8 mouse cellular contexts compared by ENCODE assay signal in genomic region chr12:119946311-119946692, GRCm38 (mm10). TPM values are rescaled to one million over a fixed set of nuclear protein-coding genes. Genes with fewer than 3 reads are reported as not detected.
DNase-seq lines count a peak whose midpoint lies in the region; ATAC-seq lines count a peak whose summit lies in the region.

No protein-coding gene starts in this region.

- no peaks in the 10 kb centered on the region for H3K9me3 ChIP-seq in heart, embryonic 11.5 days (replicated peaks; ENCODE audit: control insufficient read depth, low read length)
- no peaks in the 10 kb centered on the region for H3K9me3 ChIP-seq in forebrain, embryonic 16.5 days (ENCODE audit: control insufficient read depth, low read length)
- H3K9me3 ChIP-seq in limb, embryonic 15.5 days: no peaks in the 10 kb centered on the region
- H3K9me3 ChIP-seq in stomach, embryonic 15.5 days: no peaks in the 10 kb centered on the region

- intact Hi-C loops in heart, postnatal 36 days (cut with DNase I): loop anchor here (2.0 kb wide), 1 partner anchor 20 kb away; no protein-coding TSS in a partner anchor

- H3K27ac ChIP-seq in heart, embryonic 11.5 days (ENCODE audit: low read depth, low read length): no peak overlapping the region
- H3K27ac ChIP-seq in forebrain, embryonic 16.5 days (ENCODE audit: low read length): no peak overlapping the region
- H3K27ac ChIP-seq in limb, embryonic 15.5 days: no peak overlapping the region
- H3K27ac ChIP-seq in stomach, embryonic 15.5 days: no peak overlapping the region

- no peak for DNase-seq in heart, postnatal 36 days
- DNase-seq in ZHBTc4 (ENCODE audit: low read depth, low spot score): peak; percentile 10
- DNase-seq in thymus, postnatal 4 days: no peak
- DNase-seq in frontal cortex, postnatal 14 days (ENCODE audit: low spot score in 2 of 2): no peak

- H3K4me2 ChIP-seq in heart, embryonic 11.5 days: peak overlapping the region; percentile 88
- peak overlapping the region; percentile 81 for H3K4me2 ChIP-seq in forebrain, embryonic 16.5 days (ENCODE audit: low read length)
- H3K4me2 ChIP-seq in limb, embryonic 15.5 days: peak overlapping the region; percentile 68
- peak overlapping the region; percentile 72 for H3K4me2 ChIP-seq in stomach, embryonic 15.5 days

- peak overlapping the region; percentile 55 for H3K4me3 ChIP-seq in heart, embryonic 11.5 days (ENCODE audit: low read depth, low read length)
- peak overlapping the region; percentile 58 for H3K4me3 ChIP-seq in forebrain, embryonic 16.5 days (replicated peaks; ENCODE audit: low read length)
- H3K4me3 ChIP-seq in limb, embryonic 15.5 days: peak overlapping the region; percentile 40
- peak overlapping the region; percentile 41 for H3K4me3 ChIP-seq in stomach, embryonic 15.5 days (replicated peaks)

- no peak; the same call in 1 of the 2 replicates for ATAC-seq in heart, embryonic 11.5 days (replicated peaks; ENCODE audit: insufficient number of reproducible peaks, low FRiP score, low TSS enrichment)
- ATAC-seq in forebrain, embryonic 16.5 days: peak; percentile 79
- ATAC-seq in limb, embryonic 15.5 days (ENCODE audit: insufficient number of reproducible peaks, low FRiP score, low TSS enrichment, low read depth): no peak
- ATAC-seq in stomach, embryonic 15.5 days (ENCODE audit: insufficient read depth, low FRiP score, low read depth): no peak

- H3K9ac ChIP-seq in heart, embryonic 11.5 days (ENCODE audit: low read depth, low read length): peak overlapping the region; percentile 65
- H3K9ac ChIP-seq in forebrain, embryonic 16.5 days (replicated peaks; ENCODE audit: low read depth, low read length): peak overlapping the region; percentile 71
- no peak overlapping the region for H3K9ac ChIP-seq in limb, embryonic 15.5 days
- no peak overlapping the region for H3K9ac ChIP-seq in stomach, embryonic 15.5 days

- no peaks in the 10 kb centered on the region for H3K27me3 ChIP-seq in heart, embryonic 11.5 days (ENCODE audit: control insufficient read depth, insufficient read depth, low read length)
- no peaks in the 10 kb centered on the region for H3K27me3 ChIP-seq in forebrain, embryonic 16.5 days (replicated peaks; ENCODE audit: control insufficient read depth, insufficient read depth, low read length)
- peaks cover 19% of the 10 kb centered on the region for H3K27me3 ChIP-seq in limb, embryonic 15.5 days
- H3K27me3 ChIP-seq in stomach, embryonic 15.5 days (replicated peaks): peaks cover 5% of the 10 kb centered on the region; the same call in 1 of the 2 replicates

- H3K4me1 ChIP-seq in heart, embryonic 11.5 days (ENCODE audit: control insufficient read depth, insufficient read depth, low read length): 0 out of 2 replicates have a peak, but pooled peaks cover 3% of the 10 kb centered on the region
- 0 out of 2 replicates have a peak, but pooled peaks cover 4% of the 10 kb centered on the region for H3K4me1 ChIP-seq in forebrain, embryonic 16.5 days (replicated peaks; ENCODE audit: control insufficient read depth, insufficient read depth, low read length)
- H3K4me1 ChIP-seq in limb, embryonic 15.5 days: peaks cover 4% of the 10 kb centered on the region; the same call in 1 of the 2 replicates
- H3K4me1 ChIP-seq in stomach, embryonic 15.5 days: no peaks in the 10 kb centered on the region

- no peaks in the 10 kb centered on the region for H3K36me3 ChIP-seq in heart, embryonic 11.5 days (ENCODE audit: control insufficient read depth, insufficient read depth, low read length)
- H3K36me3 ChIP-seq in forebrain, embryonic 16.5 days (ENCODE audit: control insufficient read depth, insufficient read depth): no peaks in the 10 kb centered on the region
- H3K36me3 ChIP-seq in limb, embryonic 15.5 days: no peaks in the 10 kb centered on the region
- H3K36me3 ChIP-seq in stomach, embryonic 15.5 days: no peaks in the 10 kb centered on the region

- 4% methylated on average over 14 of the region's 14 CpGs for WGBS in heart, embryonic 11.5 days (ENCODE audit: insufficient replicate concordance)
- under 1% methylated on average over 14 of the region's 14 CpGs for WGBS in forebrain, embryonic 16.5 days
- 6% methylated on average over 14 of the region's 14 CpGs for WGBS in limb, embryonic 15.5 days
- 4% methylated on average over 14 of the region's 14 CpGs for WGBS in stomach, embryonic 15.5 days

RNA-seq across cellular contexts. Expression of gene Tmem196, which starts 0.7 kb away (rescaled TPM):
- polyA plus RNA-seq in heart, embryonic 11.5 days (2014; fragmentation: Nextera tagmentation; extraction: Ambion mirVana): 0.86 TPM in 2 replicates
- under 1 TPM; 0.33 to 0.35 TPM for total RNA-seq in heart, postnatal 36 days (2021)
- 6.8 and 9.8 TPM in 2 replicates for polyA plus RNA-seq in forebrain, embryonic 16.5 days (2015; fragmentation: Nextera tagmentation; extraction: Ambion mirVana)
- 1.2 and 1.3 TPM in 2 replicates for polyA plus RNA-seq in limb, embryonic 15.5 days (2015; fragmentation: Nextera tagmentation; extraction: Ambion mirVana)
- 1.6 and 1.7 TPM in 2 replicates for polyA plus RNA-seq in stomach, embryonic 15.5 days (2015; fragmentation: Nextera tagmentation; extraction: Ambion mirVana)

Comparison
In these comparisons a context has a peak if more than half of its experiments do, and no peak if none do; other contexts are left out.
1. H3K9ac ChIP-seq: peak in heart, embryonic 11.5 days (single experiment) and forebrain, embryonic 16.5 days (single experiment); none in limb, embryonic 15.5 days (single experiment) and stomach, embryonic 15.5 days (single experiment).
2. Peak in every context shown above with its lines, with median percentiles within 50 percentile points of each other: H3K4me2 ChIP-seq and H3K4me3 ChIP-seq.